Mouse (Mus musculus): Measurements from ENCODE around the gene Zzef1.
A peak's percentile ranks its signal among the peaks of the same experiment; 100 is the strongest.

DNA sequence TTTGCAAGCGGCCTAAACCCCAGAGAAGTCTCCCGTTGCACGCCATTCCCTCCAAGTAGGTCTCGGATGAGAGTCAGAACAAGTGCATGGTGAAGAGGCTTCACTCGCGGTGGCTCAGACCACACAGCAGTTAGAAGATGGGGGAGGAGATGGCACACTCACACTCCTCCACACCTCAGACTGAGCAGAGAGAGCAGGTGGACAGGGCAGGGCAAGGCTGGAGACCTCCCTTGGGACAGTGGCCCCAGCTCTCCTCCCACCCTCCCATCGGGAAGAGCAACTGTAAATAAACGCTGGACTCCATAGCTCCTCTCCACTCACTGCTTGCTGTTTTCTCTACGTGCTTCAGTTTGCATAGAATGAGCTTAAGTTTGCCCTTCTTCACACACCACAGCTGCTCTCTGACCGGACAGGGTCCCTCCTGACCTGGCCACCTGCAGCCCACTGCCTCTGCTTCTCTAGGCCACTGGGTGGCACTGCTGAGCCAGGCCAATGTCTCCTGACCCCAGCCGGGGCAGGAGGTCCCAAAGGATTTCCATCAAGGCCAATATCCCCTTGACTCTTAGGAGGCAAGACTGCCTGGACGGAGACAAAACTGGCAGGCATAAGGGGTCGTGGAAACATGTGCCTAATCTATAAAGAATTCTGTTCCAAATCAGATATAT lies 130.3 kb downstream of the Zzef1 start:
- TF ChIP-seq POLR2A (IDR thresholded peaks at IDR 0.05; ENCODE audit: borderline replicate concordance, low read depth, low read length): no peak
- TF ChIP-seq CTCF (IDR thresholded peaks at IDR 0.05; ENCODE audit: low read depth, low read length): peak; percentile 98
